Mouse (Mus musculus): ENCODE results near the gene Tm9sf4. TPM values are rescaled to one million over a fixed set of nuclear protein-coding genes. Genes with fewer than 3 reads are reported as not detected.

The Tm9sf4 gene
- total and polyA plus RNA-seq, 2 experiments from 2014 or later: 35.7 to 38.2 TPM

- H3K27me3 ChIP-seq (ENCODE audit: control insufficient read depth, insufficient read depth, low read length): no peaks in the 10 kb centered on the region
- no peak overlapping the region for H3K4me2 ChIP-seq (ENCODE audit: low read depth, low read length)
- H3K9ac ChIP-seq (replicated peaks; ENCODE audit: low read depth, low read length): no peak overlapping the region
- no peak for DNase-seq (ENCODE audit: low spot score)
- peaks cover 37% of the 10 kb centered on the region for H3K36me3 ChIP-seq (replicated peaks; ENCODE audit: control insufficient read depth, insufficient read depth, low read length)
- H3K9me3 ChIP-seq (replicated peaks; ENCODE audit: control insufficient read depth, low read length): no peaks in the 10 kb centered on the region
- ATAC-seq (ENCODE audit: insufficient read depth, low read depth): no peak
- 71% methylated on average over 4 of the region's 4 CpGs for WGBS
- no peak for TF ChIP-seq CTCF (IDR thresholded peaks at IDR 0.05; ENCODE audit: low read depth)
- no peak for TF ChIP-seq EP300 (IDR thresholded peaks at IDR 0.05; ENCODE audit: low read depth)
- H3K4me1 ChIP-seq (ENCODE audit: control insufficient read depth, insufficient read depth): peaks cover 22% of the 10 kb centered on the region
- H3K4me3 ChIP-seq (ENCODE audit: low read depth, low read length): no peak overlapping the region
- no peak overlapping the region for H3K27ac ChIP-seq (ENCODE audit: low read depth)
Observed at GRCm38 (mm10) chr2:153237193-153237592, 76.1 kb downstream of the Tm9sf4 start.

- Histone ChIP-seq H3K9me3 (replicated peaks; ENCODE audit: control insufficient read depth, low read length) (no peaks in the 10 kb centered on the region), H3K4me1 (ENCODE audit: control insufficient read depth, insufficient read depth) (peaks cover 26% of the 10 kb centered on the region), H3K4me2 (ENCODE audit: low read depth, low read length) (no peak overlapping the region), H3K27me3 (ENCODE audit: control insufficient read depth, insufficient read depth, low read length) (no peaks in the 10 kb centered on the region), H3K36me3 (replicated peaks; ENCODE audit: control insufficient read depth, insufficient read depth, low read length) (peaks cover 30% of the 10 kb centered on the region), H3K4me3 (ENCODE audit: low read depth, low read length) (no peak overlapping the region), H3K27ac (ENCODE audit: low read depth) (no peak overlapping the region), H3K9ac (replicated peaks; ENCODE audit: low read depth, low read length) (0 out of 2 replicates have a peak overlapping the region, but pooled peaks have one; percentile 22)
- ATAC-seq (ENCODE audit: insufficient read depth, low read depth): no peak
- WGBS: 68% methylated on average over 4 of the region's 4 CpGs
- TF ChIP-seq CTCF (IDR thresholded peaks at IDR 0.05; ENCODE audit: low read depth) (no peak), EP300 (IDR thresholded peaks at IDR 0.05; ENCODE audit: low read depth) (no peak)
- no peak for DNase-seq (ENCODE audit: low spot score)
Observed at GRCm38 (mm10) chr2:153237891-153238290, 76.8 kb downstream of the Tm9sf4 start.

GRCm38 (mm10) chr2:153238406-153238805, 77.3 kb downstream of the Tm9sf4 start:
- 0 out of 2 replicates have a peak overlapping the region, but pooled peaks have one; percentile 22 for H3K9ac ChIP-seq (replicated peaks; ENCODE audit: low read depth, low read length)
- H3K9me3 ChIP-seq (replicated peaks; ENCODE audit: control insufficient read depth, low read length): no peaks in the 10 kb centered on the region
- DNase-seq (ENCODE audit: low spot score) (no peak), ATAC-seq (ENCODE audit: insufficient read depth, low read depth) (no peak)
- no peak overlapping the region for H3K4me3 ChIP-seq (ENCODE audit: low read depth, low read length)
- TF ChIP-seq EP300 (IDR thresholded peaks at IDR 0.05; ENCODE audit: low read depth) (no peak), CTCF (IDR thresholded peaks at IDR 0.05; ENCODE audit: low read depth) (no peak)
- WGBS: 52% methylated on average over 2 of the region's 2 CpGs
- peaks cover 26% of the 10 kb centered on the region for H3K4me1 ChIP-seq (ENCODE audit: control insufficient read depth, insufficient read depth)
- H3K36me3 ChIP-seq (replicated peaks; ENCODE audit: control insufficient read depth, insufficient read depth, low read length): peaks cover 26% of the 10 kb centered on the region
- 0 out of 2 replicates have a peak overlapping the region, but pooled peaks have one; percentile 76 for H3K4me2 ChIP-seq (ENCODE audit: low read depth, low read length)
- H3K27ac ChIP-seq (ENCODE audit: low read depth): no peak overlapping the region
- H3K27me3 ChIP-seq (ENCODE audit: control insufficient read depth, insufficient read depth, low read length): no peaks in the 10 kb centered on the region

GRCm38 (mm10) chr2:153239021-153239859, 78.1 kb downstream of the Tm9sf4 start:
- peak; percentile 22 for DNase-seq (ENCODE audit: low spot score)
- H3K27ac ChIP-seq (ENCODE audit: low read depth): peak overlapping the region; percentile 88
- peaks cover 18% of the 10 kb centered on the region for H3K36me3 ChIP-seq (replicated peaks; ENCODE audit: control insufficient read depth, insufficient read depth, low read length)
- TF ChIP-seq EP300 (IDR thresholded peaks at IDR 0.05; ENCODE audit: low read depth) (no peak), CTCF (IDR thresholded peaks at IDR 0.05; ENCODE audit: low read depth) (no peak)
- ATAC-seq (ENCODE audit: insufficient read depth, low read depth): no peak
- no peaks in the 10 kb centered on the region for H3K9me3 ChIP-seq (replicated peaks; ENCODE audit: control insufficient read depth, low read length)
- no peaks in the 10 kb centered on the region for H3K27me3 ChIP-seq (ENCODE audit: control insufficient read depth, insufficient read depth, low read length)
- peak overlapping the region; percentile 76 for H3K4me2 ChIP-seq (ENCODE audit: low read depth, low read length)
- peak overlapping the region; percentile 90; the same call in 1 of the 2 replicates for H3K9ac ChIP-seq (replicated peaks; ENCODE audit: low read depth, low read length)
- WGBS: 28% methylated on average over 7 of the region's 7 CpGs
- peaks cover 26% of the 10 kb centered on the region for H3K4me1 ChIP-seq (ENCODE audit: control insufficient read depth, insufficient read depth)
- H3K4me3 ChIP-seq (ENCODE audit: low read depth, low read length): peak overlapping the region; percentile 80

- 4% methylated on average over 21 of the region's 22 CpGs for WGBS
- DNase-seq (ENCODE audit: low spot score) (no peak), ATAC-seq (ENCODE audit: insufficient read depth, low read depth) (no peak)
Observed at GRCm38 (mm10) chr2:153239860-153240480, 78.9 kb downstream of the Tm9sf4 start.

More at GRCm38 (mm10) chr2:153239860-153240480, 78.9 kb downstream of the Tm9sf4 start:
- Histone ChIP-seq H3K27me3 (ENCODE audit: control insufficient read depth, insufficient read depth, low read length) (no peaks in the 10 kb centered on the region), H3K36me3 (replicated peaks; ENCODE audit: control insufficient read depth, insufficient read depth, low read length) (peaks cover 13% of the 10 kb centered on the region), H3K27ac (ENCODE audit: low read depth) (peak overlapping the region; percentile 88), H3K4me3 (ENCODE audit: low read depth, low read length) (peak overlapping the region; percentile 80), H3K4me2 (ENCODE audit: low read depth, low read length) (peak overlapping the region; percentile 76), H3K4me1 (ENCODE audit: control insufficient read depth, insufficient read depth) (peaks cover 26% of the 10 kb centered on the region), H3K9ac (replicated peaks; ENCODE audit: low read depth, low read length) (peak overlapping the region; percentile 90), H3K9me3 (replicated peaks; ENCODE audit: control insufficient read depth, low read length) (no peaks in the 10 kb centered on the region)
- TF ChIP-seq EP300 (IDR thresholded peaks at IDR 0.05; ENCODE audit: low read depth) (no peak), CTCF (IDR thresholded peaks at IDR 0.05; ENCODE audit: low read depth) (no peak)

Data from heart, postnatal 0 days (tissue).